Mouse (Mus musculus): Measurements from ENCODE around the gene Grin2d. TPM values are rescaled to one million over a fixed set of nuclear protein-coding genes. Genes with fewer than 3 reads are reported as not detected.

The Grin2d gene
- polyA plus RNA-seq, 1 experiment from 2014 or later, result 0.21 TPM

GRCm38 (mm10) chr7:45800546-45801204, 77.5 kb downstream of the Grin2d start:
- H3K27me3 ChIP-seq, result peaks cover 55% of the 10 kb centered on the region
- WGBS, result 9% methylated on average over 22 of the region's 25 CpGs
- no peak for ATAC-seq (replicated peaks; ENCODE audit: insufficient number of reproducible peaks, insufficient read depth, low FRiP score, low read depth)

GRCm38 (mm10) chr7:45800001-45800400, 78.2 kb downstream of the Grin2d start:
- H3K4me2 ChIP-seq, result peak overlapping the region; percentile 63
- no peaks in the 10 kb centered on the region for H3K9me3 ChIP-seq (replicated peaks)
- peaks cover 61% of the 10 kb centered on the region for H3K27me3 ChIP-seq
- H3K27ac ChIP-seq, result no peak overlapping the region
- ATAC-seq (replicated peaks; ENCODE audit: insufficient number of reproducible peaks, insufficient read depth, low FRiP score, low read depth), result no peak
- H3K9ac ChIP-seq, result no peak overlapping the region
- H3K4me1 ChIP-seq (replicated peaks), result peaks cover 24% of the 10 kb centered on the region
- H3K4me3 ChIP-seq, result peak overlapping the region; percentile 32; the same call in 1 of the 2 replicates
- 41% methylated on average over 7 of the region's 7 CpGs for WGBS
- H3K36me3 ChIP-seq, result no peaks in the 10 kb centered on the region

More at GRCm38 (mm10) chr7:45800546-45801204, 77.5 kb downstream of the Grin2d start:
- H3K36me3 ChIP-seq, result no peaks in the 10 kb centered on the region
- H3K4me2 ChIP-seq, result peak overlapping the region; percentile 63
- H3K4me1 ChIP-seq (replicated peaks), result peaks cover 24% of the 10 kb centered on the region
- no peak overlapping the region for H3K27ac ChIP-seq
- H3K9me3 ChIP-seq (replicated peaks), result no peaks in the 10 kb centered on the region
- H3K4me3 ChIP-seq, result peak overlapping the region; percentile 32
- H3K9ac ChIP-seq, result peak overlapping the region; percentile 34; the same call in 1 of the 2 replicates

- Histone ChIP-seq H3K4me3 (peak overlapping the region; percentile 48), H3K4me2 (peak overlapping the region; percentile 80), H3K27me3 (peaks cover 72% of the 10 kb centered on the region), H3K36me3 (no peaks in the 10 kb centered on the region), H3K4me1 (replicated peaks) (peaks cover 24% of the 10 kb centered on the region), H3K27ac (no peak overlapping the region), H3K9ac (no peak overlapping the region), H3K9me3 (replicated peaks) (no peaks in the 10 kb centered on the region)
- no peak for ATAC-seq (replicated peaks; ENCODE audit: insufficient number of reproducible peaks, insufficient read depth, low FRiP score, low read depth)
- WGBS, result 49% methylated on average over 7 of the region's 7 CpGs
These were observed 79.2 kb downstream of the Grin2d start for GRCm38 (mm10) chr7:45798931-45799330.

- Histone ChIP-seq H3K4me3 (peak overlapping the region; percentile 48), H3K4me2 (peak overlapping the region; percentile 80), H3K27me3 (peaks cover 77% of the 10 kb centered on the region), H3K4me1 (replicated peaks) (peaks cover 24% of the 10 kb centered on the region), H3K27ac (no peak overlapping the region), H3K9me3 (replicated peaks) (no peaks in the 10 kb centered on the region), H3K9ac (peak overlapping the region; percentile 34), H3K36me3 (no peaks in the 10 kb centered on the region)
- 1% methylated on average over 19 of the region's 19 CpGs for WGBS
- ATAC-seq (replicated peaks; ENCODE audit: insufficient number of reproducible peaks, insufficient read depth, low FRiP score, low read depth), result no peak
These were observed 79.7 kb downstream of the Grin2d start for GRCm38 (mm10) chr7:45798511-45798836.

- no peak; the same call in 1 of the 2 replicates for ATAC-seq (replicated peaks; ENCODE audit: insufficient number of reproducible peaks, insufficient read depth, low FRiP score, low read depth)
- no peaks in the 10 kb centered on the region for H3K36me3 ChIP-seq
- H3K27me3 ChIP-seq, result peaks cover 82% of the 10 kb centered on the region
- peak overlapping the region; percentile 80 for H3K4me2 ChIP-seq
- peak overlapping the region; percentile 48 for H3K4me3 ChIP-seq
- WGBS, result 1% methylated on average over 60 of the region's 60 CpGs
- peaks cover 24% of the 10 kb centered on the region for H3K4me1 ChIP-seq (replicated peaks)
- H3K9ac ChIP-seq, result peak overlapping the region; percentile 34
- H3K9me3 ChIP-seq (replicated peaks), result no peaks in the 10 kb centered on the region
- no peak overlapping the region for H3K27ac ChIP-seq
These were observed 80.3 kb downstream of the Grin2d start for GRCm38 (mm10) chr7:45797661-45798510.

GRCm38 (mm10) chr7:45796950-45797349, 81.2 kb downstream of the Grin2d start:
- Histone ChIP-seq H3K4me2 (no peak overlapping the region), H3K36me3 (no peaks in the 10 kb centered on the region), H3K4me3 (no peak overlapping the region), H3K27me3 (peaks cover 91% of the 10 kb centered on the region), H3K9me3 (replicated peaks) (no peaks in the 10 kb centered on the region), H3K9ac (no peak overlapping the region), H3K27ac (no peak overlapping the region), H3K4me1 (replicated peaks) (peaks cover 24% of the 10 kb centered on the region)
- 38% methylated on average over 6 of the region's 6 CpGs for WGBS
- no peak for ATAC-seq (replicated peaks; ENCODE audit: insufficient number of reproducible peaks, insufficient read depth, low FRiP score, low read depth)

- 87% methylated on average over 29 of the region's 29 CpGs for WGBS
- peaks cover 18% of the 10 kb centered on the region for H3K4me1 ChIP-seq (replicated peaks)
- H3K36me3 ChIP-seq, result no peaks in the 10 kb centered on the region
- H3K9me3 ChIP-seq (replicated peaks), result no peaks in the 10 kb centered on the region
- H3K4me3 ChIP-seq, result no peak overlapping the region
- H3K27me3 ChIP-seq, result peaks cover 79% of the 10 kb centered on the region
- no peak for ATAC-seq (replicated peaks; ENCODE audit: insufficient number of reproducible peaks, insufficient read depth, low FRiP score, low read depth)
- no peak overlapping the region for H3K27ac ChIP-seq
- H3K9ac ChIP-seq, result no peak overlapping the region
- no peak overlapping the region for H3K4me2 ChIP-seq
These were observed 83.2 kb downstream of the Grin2d start for GRCm38 (mm10) chr7:45794971-45795370.

- Histone ChIP-seq H3K36me3 (no peaks in the 10 kb centered on the region), H3K4me2 (no peak overlapping the region), H3K27me3 (peaks cover 70% of the 10 kb centered on the region), H3K9ac (no peak overlapping the region), H3K4me3 (no peak overlapping the region), H3K9me3 (replicated peaks) (no peaks in the 10 kb centered on the region), H3K27ac (no peak overlapping the region), H3K4me1 (replicated peaks) (peaks cover 18% of the 10 kb centered on the region)
- no peak for ATAC-seq (replicated peaks; ENCODE audit: insufficient number of reproducible peaks, insufficient read depth, low FRiP score, low read depth)
- 69% methylated on average over 43 of the region's 44 CpGs for WGBS
These were observed 84.1 kb downstream of the Grin2d start for GRCm38 (mm10) chr7:45793969-45794585.

- peaks cover 61% of the 10 kb centered on the region for H3K27me3 ChIP-seq
- H3K27ac ChIP-seq, result no peak overlapping the region
- no peak overlapping the region for H3K9ac ChIP-seq
- no peak for ATAC-seq (replicated peaks; ENCODE audit: insufficient number of reproducible peaks, insufficient read depth, low FRiP score, low read depth)
- no peak overlapping the region for H3K4me3 ChIP-seq
- H3K36me3 ChIP-seq, result no peaks in the 10 kb centered on the region
- 67% methylated on average over 24 of the region's 24 CpGs for WGBS
- no peak overlapping the region for H3K4me2 ChIP-seq
- peaks cover 13% of the 10 kb centered on the region for H3K4me1 ChIP-seq (replicated peaks)
- no peaks in the 10 kb centered on the region for H3K9me3 ChIP-seq (replicated peaks)
These were observed 84.9 kb downstream of the Grin2d start for GRCm38 (mm10) chr7:45793240-45793639.

- peaks cover 5% of the 10 kb centered on the region; the same call in 1 of the 2 replicates for H3K4me1 ChIP-seq (replicated peaks)
- ATAC-seq (replicated peaks; ENCODE audit: insufficient number of reproducible peaks, insufficient read depth, low FRiP score, low read depth), result no peak
- H3K36me3 ChIP-seq, result no peaks in the 10 kb centered on the region
- H3K4me2 ChIP-seq, result no peak overlapping the region
- H3K9ac ChIP-seq, result no peak overlapping the region
- H3K27me3 ChIP-seq, result peaks cover 59% of the 10 kb centered on the region
- no peak overlapping the region for H3K4me3 ChIP-seq
- H3K27ac ChIP-seq, result no peak overlapping the region
- 61% methylated on average over 17 of the region's 17 CpGs for WGBS
- no peaks in the 10 kb centered on the region for H3K9me3 ChIP-seq (replicated peaks)
These were observed 86.3 kb downstream of the Grin2d start for GRCm38 (mm10) chr7:45791756-45792490.

- Histone ChIP-seq H3K4me3 (no peak overlapping the region), H3K36me3 (no peaks in the 10 kb centered on the region), H3K9ac (no peak overlapping the region), H3K4me1 (replicated peaks) (peaks cover 16% of the 10 kb centered on the region), H3K4me2 (no peak overlapping the region), H3K27ac (no peak overlapping the region), H3K9me3 (replicated peaks) (no peaks in the 10 kb centered on the region), H3K27me3 (peaks cover 60% of the 10 kb centered on the region)
- WGBS, result 50% methylated on average over 6 of the region's 6 CpGs
- no peak for ATAC-seq (replicated peaks; ENCODE audit: insufficient number of reproducible peaks, insufficient read depth, low FRiP score, low read depth)
These were observed 87.5 kb downstream of the Grin2d start for GRCm38 (mm10) chr7:45790721-45791120.
